Mouse (Mus musculus) adrenal gland, postnatal 14 days (tissue): Measurements from ENCODE around the gene Bpifb4. TPM values are rescaled to one million over a fixed set of nuclear protein-coding genes. Genes with fewer than 3 reads are reported as not detected.

Source experiments
- DNase-seq: peaks from one replicate; pipeline ENCODE4 v3.0.0; 2021; ENCODE audit warnings: mixed read lengths
- total RNA-seq: library from RNA; stranded (reverse); gene quantifications from 2 replicates; pipeline ENCODE4 v1.2.3, GENCODE M21; 2021

Gene Bpifb4
- total RNA-seq, 1 experiment from 2014 or later, result not detected

DNA sequence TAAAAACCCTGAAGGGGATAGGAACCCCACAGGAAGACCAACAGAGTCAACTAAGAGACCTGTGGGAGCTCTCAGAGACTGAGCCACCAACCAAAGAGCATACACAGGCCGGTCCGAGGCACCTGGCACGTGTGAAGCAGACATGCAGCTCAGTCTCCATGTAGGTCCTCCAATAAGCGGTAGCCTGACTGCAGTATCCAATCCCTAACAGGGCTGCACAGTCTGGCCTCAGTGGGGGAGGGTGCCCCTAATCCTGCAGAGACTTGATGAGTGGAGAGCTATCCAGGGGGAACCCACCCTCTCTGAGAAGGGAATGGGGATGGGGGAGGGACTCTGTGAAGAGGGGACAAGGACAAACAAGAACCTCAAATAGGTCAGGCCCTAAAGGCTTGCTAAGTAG is 67.7 kb downstream of the Bpifb4 start:
- DNase-seq, result no peak

DNA sequence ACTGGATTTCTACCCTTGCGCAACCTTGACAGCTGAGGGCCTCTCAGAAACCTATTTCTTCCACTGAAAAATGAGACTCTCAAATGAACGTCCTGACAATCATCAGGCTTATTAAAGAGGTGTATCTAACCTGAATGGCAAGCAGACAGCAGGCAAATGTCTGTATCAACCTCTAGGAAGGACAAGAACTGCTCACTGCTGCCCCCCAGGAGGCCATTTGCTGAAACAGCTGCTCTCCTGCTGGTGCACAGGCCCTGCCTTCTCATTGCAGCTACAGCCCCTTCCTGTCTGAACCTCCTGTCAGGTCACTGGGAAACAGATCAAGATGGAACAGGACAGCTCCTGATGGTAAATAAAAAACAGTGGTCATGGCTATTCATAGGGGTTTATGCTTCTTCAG is 68.3 kb downstream of the Bpifb4 start:
- DNase-seq, result no peak

DNA sequence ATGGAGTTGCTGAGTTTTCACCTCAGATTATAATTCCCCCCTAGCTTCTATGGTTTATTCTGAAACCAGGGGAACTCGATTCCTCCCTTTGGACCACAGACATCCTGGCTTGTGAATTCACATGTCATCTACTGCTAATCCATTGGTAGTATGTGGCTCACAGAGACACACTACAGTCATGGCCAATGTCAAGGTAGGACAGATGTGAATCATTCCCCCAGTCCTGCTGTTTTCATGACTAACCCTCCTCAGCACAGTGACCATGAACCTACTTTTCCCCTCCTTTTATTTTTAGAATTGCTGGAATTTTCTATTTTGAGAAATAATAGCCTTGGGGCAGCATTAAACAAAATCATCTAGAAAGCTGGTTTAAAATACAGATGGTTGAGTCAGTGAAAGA is 69.4 kb downstream of the Bpifb4 start:
- DNase-seq, result no peak

DNA sequence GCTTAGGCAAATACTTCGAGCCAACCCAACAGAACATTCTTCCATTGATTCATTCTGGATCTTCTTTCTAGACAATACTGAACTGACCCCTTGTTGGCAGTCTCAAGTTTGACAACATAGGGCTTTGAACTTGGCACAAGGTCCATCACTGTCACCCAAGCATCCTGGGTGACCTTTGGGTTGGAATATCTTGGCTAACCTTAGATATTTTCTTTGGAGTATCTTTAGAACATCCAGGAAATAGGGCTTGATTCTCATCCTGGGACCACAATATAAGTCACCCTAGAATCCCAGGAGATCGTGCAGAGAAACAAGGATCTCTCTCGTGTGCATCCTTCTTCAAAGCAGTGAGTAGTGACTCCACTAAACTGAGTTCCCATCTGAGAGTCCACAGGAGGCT is 70.0 kb downstream of the Bpifb4 start, which contains the start of gene Bpifa2:
Gene Bpifa2 (plus strand): TSS at position 301 of the 400 bp plus-strand sequence.
- DNase-seq, result no peak

Other genes with a start within 250 kb of the Bpifb4 start
- gene Dnmt3c, start 241.6 kb upstream of the Bpifb4 start, total RNA-seq, result not detected in 2 replicates
- gene Mapre1, start 196.9 kb upstream of the Bpifb4 start, total RNA-seq, result 99.4 and 105 TPM in 2 replicates
- gene Efcab8, start 158.3 kb upstream of the Bpifb4 start, total RNA-seq, result not detected in 2 replicates
- not detected in 2 replicates for gene Sun5, start 67.1 kb upstream of the Bpifb4 start, total RNA-seq
- gene Bpifb2, start 63.2 kb upstream of the Bpifb4 start, total RNA-seq, result not detected in 2 replicates
- gene Bpifb6, start 37.8 kb upstream of the Bpifb4 start, total RNA-seq, result 2.2 and 2.8 TPM in 2 replicates
- gene Bpifb3, start 20.0 kb upstream of the Bpifb4 start, total RNA-seq, result not detected in 2 replicates
- gene Bpifa6, start 36.7 kb downstream of the Bpifb4 start, total RNA-seq, result not detected in 2 replicates
- 0.41 and 0.70 TPM in 2 replicates for gene Bpifa2, start 70.1 kb downstream of the Bpifb4 start, total RNA-seq
- gene Bpifa3, start 192.1 kb downstream of the Bpifb4 start, total RNA-seq, result not detected in 2 replicates
- not detected in 2 replicates for gene Bpifa1, start 204.7 kb downstream of the Bpifb4 start, total RNA-seq
- gene Bpifa5, start 224.4 kb downstream of the Bpifb4 start, total RNA-seq, result not detected in 2 replicates